Mouse (Mus musculus) neural tube, embryonic 14.5 days (tissue): ENCODE results near the gene Adcy10. TPM values are rescaled to one million over a fixed set of nuclear protein-coding genes. Genes with fewer than 3 reads are reported as not detected.

ENCODE experiments used
- ATAC-seq: fragments of 200-750 bp; cut with Nextera tagmentation; 2 replicates; pipeline ENCODE4 v1.8.0; 2017; ENCODE audit warnings: low read depth, mild to moderate bottlenecking, moderate TSS enrichment, moderate library complexity
- H3K27ac ChIP-seq: fragments of 300-500 bp; sonication (generic); 2 replicates; pipeline ENCODE4 v1.5.1; 2014; ENCODE audit warnings: low read depth, mild to moderate bottlenecking, control low read depth, low read length, moderate library complexity, mixed read lengths
- H3K27me3 ChIP-seq: fragments of 300-500 bp; sonication (generic); 2 replicates; pipeline ENCODE4 v1.6.1; 2014; ENCODE audit warnings: low read length; ENCODE audit not compliant: control insufficient read depth, insufficient read depth
- H3K36me3 ChIP-seq: fragments of 300-500 bp; sonication (generic); 2 replicates; pipeline ENCODE4 v1.6.1; 2014; ENCODE audit warnings: low read length, mixed read lengths; ENCODE audit not compliant: control insufficient read depth, insufficient read depth
- H3K4me1 ChIP-seq: fragments of 300-500 bp; sonication (generic); 2 replicates; pipeline ENCODE4 v1.6.1; 2014; ENCODE audit warnings: low read length; ENCODE audit not compliant: control insufficient read depth, insufficient read depth
- H3K4me2 ChIP-seq: fragments of 300-500 bp; sonication (generic); 2 replicates; pipeline ENCODE4 v1.6.1; 2014; ENCODE audit warnings: mild to moderate bottlenecking, low read depth, low read length, control low read depth
- H3K4me3 ChIP-seq: fragments of 300-500 bp; sonication (generic); 2 replicates; pipeline ENCODE4 v1.5.1; 2014; ENCODE audit warnings: low read depth, low read length, control low read depth, mixed read lengths
- H3K9ac ChIP-seq: fragments of 300-500 bp; sonication (generic); replicated peaks from 2 replicates; pipeline ENCODE4 v1.6.1; 2014; ENCODE audit warnings: low read depth, mild to moderate bottlenecking, control low read depth, low read length, mixed read lengths
- H3K9me3 ChIP-seq: fragments of 300-500 bp; sonication (generic); 2 replicates; pipeline ENCODE4 v1.6.1; 2016; ENCODE audit warnings: low read length; ENCODE audit not compliant: control insufficient read depth
- WGBS: fragments of 180-500 bp; shearing (Covaris S2); extraction: QIAGEN DNeasy Blood & Tissue Kit; methylation state at CpG from one replicate; pipeline ENCODE4 v1.1.7; 2014; 5-methylcytosine and 5-hydroxymethylcytosine counted together
- polyA plus RNA-seq: library from polyadenylated mRNA; unstranded; fragments of >200 nt; fragmentation: Nextera tagmentation; extraction: Ambion mirVana; gene quantifications from 2 replicates; pipeline ENCODE4 v1.2.1, GENCODE M21; 2014

Gene Adcy10
- polyA plus RNA-seq, 1 experiment from 2014 or later, result 0.28 TPM

DNA sequence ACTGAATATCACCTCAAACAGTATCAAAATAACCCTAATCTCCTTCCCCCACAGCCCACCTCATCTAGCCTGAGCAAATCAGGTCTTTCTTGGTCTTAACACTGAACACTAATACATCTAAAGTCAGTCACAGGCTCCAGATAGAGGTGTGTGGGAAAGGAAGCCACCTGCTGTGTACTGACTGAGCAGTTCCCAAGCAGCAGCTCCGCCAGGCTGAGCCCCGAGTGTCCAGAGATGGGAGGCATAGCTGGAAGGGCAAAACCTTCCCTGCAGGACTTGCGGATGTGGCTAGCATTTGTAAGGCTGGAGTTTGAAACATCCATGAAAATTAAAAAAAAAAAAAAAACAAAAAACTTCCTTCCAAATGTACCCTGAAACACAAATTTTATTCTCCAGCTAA, 120.1 kb downstream of the Adcy10 start:
- no peak overlapping the region for H3K27ac ChIP-seq
- no peak overlapping the region for H3K4me2 ChIP-seq
- peaks cover 19% of the 10 kb centered on the region for H3K36me3 ChIP-seq
- 86% methylated on average over 3 of the region's 3 CpGs for WGBS
- no peak overlapping the region for H3K9ac ChIP-seq
- H3K4me3 ChIP-seq, result no peak overlapping the region
- no peak for ATAC-seq
- no peaks in the 10 kb centered on the region for H3K27me3 ChIP-seq
- peaks cover 4% of the 10 kb centered on the region; the same call in 1 of the 2 replicates for H3K4me1 ChIP-seq
- H3K9me3 ChIP-seq, result no peaks in the 10 kb centered on the region

DNA sequence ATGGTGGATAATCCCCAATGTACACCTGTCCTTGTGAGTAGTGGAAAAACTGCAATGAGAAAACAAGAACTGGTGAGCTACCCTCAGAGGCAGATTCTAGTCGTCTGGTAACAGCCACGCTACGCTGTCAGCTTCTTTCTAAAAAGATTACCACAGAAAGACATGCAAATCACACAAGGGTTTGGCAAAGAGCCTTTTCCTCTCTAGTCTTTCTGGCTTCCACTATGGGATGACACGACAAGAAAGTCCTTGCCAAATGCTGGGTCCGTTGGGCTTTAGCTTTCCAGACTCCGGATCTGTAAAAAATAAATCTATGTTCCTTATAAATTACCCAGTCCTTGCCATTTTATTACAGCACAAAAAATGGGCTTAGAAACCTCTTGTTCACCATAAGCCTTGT, 120.8 kb downstream of the Adcy10 start:
- Histone ChIP-seq H3K9me3 (no peaks in the 10 kb centered on the region), H3K27me3 (no peaks in the 10 kb centered on the region), H3K4me2 (no peak overlapping the region), H3K4me1 (peaks cover 6% of the 10 kb centered on the region), H3K27ac (no peak overlapping the region), H3K9ac (no peak overlapping the region), H3K36me3 (peaks cover 19% of the 10 kb centered on the region), H3K4me3 (no peak overlapping the region)
- ATAC-seq, result no peak
- 87% methylated on average over 6 of the region's 6 CpGs for WGBS

DNA sequence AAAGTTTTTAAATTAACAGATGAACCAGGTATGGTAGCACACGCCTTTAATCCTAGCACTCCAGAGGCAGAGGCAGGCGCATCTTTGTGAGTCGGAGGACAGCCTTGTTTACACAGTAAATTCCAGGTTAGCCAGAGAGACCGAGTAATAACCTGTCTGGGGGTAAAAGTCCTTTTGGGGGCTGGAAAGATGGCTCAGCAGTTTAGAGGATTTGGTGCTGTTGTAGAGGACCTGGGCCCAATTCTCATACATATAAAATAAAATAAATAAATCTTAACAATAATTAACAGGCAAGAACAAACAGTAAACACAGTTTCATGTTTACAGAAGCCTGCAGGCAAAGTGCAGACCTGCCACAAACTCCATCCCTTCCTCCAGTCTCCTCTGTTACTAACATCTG, 123.9 kb downstream of the Adcy10 start:
- ATAC-seq, result no peak
- no peaks in the 10 kb centered on the region for H3K27me3 ChIP-seq
- peaks cover 10% of the 10 kb centered on the region for H3K36me3 ChIP-seq
- peaks cover 10% of the 10 kb centered on the region for H3K4me1 ChIP-seq
- H3K9ac ChIP-seq, result no peak overlapping the region
- WGBS, result 90% methylated on average over 4 of the region's 4 CpGs
- H3K4me3 ChIP-seq, result no peak overlapping the region
- H3K9me3 ChIP-seq, result no peaks in the 10 kb centered on the region
- H3K27ac ChIP-seq, result no peak overlapping the region
- H3K4me2 ChIP-seq, result no peak overlapping the region

DNA sequence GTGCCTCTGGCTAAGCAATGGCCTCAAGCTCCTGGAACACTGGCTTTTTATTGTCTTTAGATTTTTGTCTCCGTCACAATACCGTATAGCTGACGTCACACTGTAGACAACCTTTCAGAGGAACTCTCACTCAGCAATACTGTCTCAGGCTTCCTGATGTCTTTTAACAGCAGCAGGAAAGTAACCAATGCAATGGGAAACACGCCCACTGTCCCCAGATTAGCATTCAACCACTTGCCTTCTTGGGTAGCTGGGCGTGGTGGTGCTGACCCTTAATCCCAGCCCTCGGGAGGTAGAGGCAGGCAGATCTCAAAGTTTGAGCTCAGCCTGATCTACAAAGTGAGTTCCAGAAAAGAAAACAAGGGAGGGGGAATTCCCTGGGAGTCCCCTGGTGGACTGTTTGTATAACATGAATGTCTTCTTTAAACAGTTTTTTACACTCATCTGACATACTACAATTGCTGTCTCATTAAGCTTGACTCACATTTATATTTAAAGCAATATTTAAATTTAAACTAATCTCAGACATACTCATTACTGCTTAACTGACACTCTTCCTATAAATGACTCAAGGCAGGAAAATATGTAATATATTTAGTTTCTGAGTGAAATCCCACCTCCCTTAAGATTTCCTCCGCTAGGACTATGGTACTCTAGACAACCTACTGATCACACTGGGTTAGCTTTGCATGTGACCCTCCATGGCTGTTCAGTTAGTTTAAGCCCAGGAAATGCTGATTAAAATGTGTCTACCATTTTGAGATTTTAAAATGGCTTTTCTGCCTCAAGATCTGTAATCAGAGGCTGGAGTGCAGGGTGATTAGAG, 124.7 kb downstream of the Adcy10 start:
- no peak for ATAC-seq
- peaks cover 6% of the 10 kb centered on the region for H3K36me3 ChIP-seq
- H3K9me3 ChIP-seq, result no peaks in the 10 kb centered on the region
- H3K4me2 ChIP-seq, result no peak overlapping the region
- H3K27ac ChIP-seq, result peak overlapping the region; percentile 61; the same call in 1 of the 2 replicates
- no peak overlapping the region for H3K9ac ChIP-seq
- no peaks in the 10 kb centered on the region for H3K27me3 ChIP-seq
- peaks cover 10% of the 10 kb centered on the region for H3K4me1 ChIP-seq
- 52% methylated on average over 7 of the region's 7 CpGs for WGBS
- no peak overlapping the region for H3K4me3 ChIP-seq

DNA sequence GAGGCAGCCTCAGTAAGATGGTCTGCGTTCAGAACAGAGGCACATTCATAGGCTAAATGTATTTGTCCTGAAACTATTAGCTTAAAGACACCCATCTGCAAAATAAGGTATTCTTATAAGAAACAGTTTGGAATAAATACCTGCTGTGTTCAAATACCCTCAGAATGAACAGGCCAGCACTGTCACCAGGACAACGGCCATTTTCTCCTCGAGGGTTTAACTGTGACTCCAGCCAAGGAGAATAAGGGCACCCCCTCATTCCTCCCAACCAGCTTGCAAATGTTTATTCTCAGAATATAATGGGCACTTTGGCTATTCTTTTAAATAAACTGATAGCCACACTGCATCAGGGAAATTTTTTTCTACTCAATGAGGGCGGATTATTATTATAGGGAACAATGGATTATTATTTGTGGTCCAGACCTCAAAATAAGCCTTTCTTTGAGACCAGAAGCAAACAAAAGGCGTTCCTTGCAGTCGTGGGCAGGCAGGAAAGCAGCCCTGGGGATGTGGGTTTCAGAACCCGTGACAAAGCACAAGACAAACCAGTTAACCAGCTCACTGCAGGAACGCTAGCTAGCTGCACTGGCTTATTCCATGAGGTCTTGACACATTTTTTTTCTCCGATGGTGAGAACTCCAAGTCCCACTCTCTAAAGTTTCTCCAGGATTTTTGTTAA, 125.5 kb downstream of the Adcy10 start:
- Histone ChIP-seq H3K9me3 (no peaks in the 10 kb centered on the region), H3K27ac (peak overlapping the region; percentile 61; the same call in 1 of the 2 replicates), H3K36me3 (peaks cover 10% of the 10 kb centered on the region), H3K4me2 (no peak overlapping the region), H3K9ac (no peak overlapping the region), H3K27me3 (no peaks in the 10 kb centered on the region), H3K4me3 (no peak overlapping the region), H3K4me1 (peaks cover 10% of the 10 kb centered on the region)
- WGBS, result 37% methylated on average over 9 of the region's 9 CpGs
- ATAC-seq, result peak; percentile 54; the same call in 1 of the 2 replicates

DNA sequence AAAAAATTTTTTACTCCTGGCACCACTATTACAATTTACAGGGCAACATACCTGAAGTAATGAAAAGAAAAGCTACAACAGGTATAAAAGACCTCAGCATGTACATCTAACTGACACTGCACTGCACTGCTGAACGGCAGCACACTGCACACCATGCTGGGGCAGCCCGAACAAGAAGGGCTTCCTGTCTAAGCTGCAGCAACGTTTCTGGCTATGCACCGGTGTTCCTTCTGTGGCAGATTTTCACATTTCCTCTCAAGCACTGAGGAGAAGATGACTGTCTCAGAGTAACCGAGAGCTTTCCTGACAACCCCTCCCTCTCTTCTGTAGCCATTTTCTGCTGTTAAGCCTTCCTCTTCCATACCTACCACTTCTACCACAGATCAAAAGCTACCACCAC, 127.7 kb downstream of the Adcy10 start:
- no peaks in the 10 kb centered on the region for H3K27me3 ChIP-seq
- ATAC-seq, result no peak
- H3K27ac ChIP-seq, result no peak overlapping the region
- peaks cover 6% of the 10 kb centered on the region for H3K36me3 ChIP-seq
- H3K4me2 ChIP-seq, result no peak overlapping the region
- peaks cover 10% of the 10 kb centered on the region for H3K4me1 ChIP-seq
- no peak overlapping the region for H3K4me3 ChIP-seq
- no peaks in the 10 kb centered on the region for H3K9me3 ChIP-seq
- WGBS, result 86% methylated on average over 5 of the region's 5 CpGs
- H3K9ac ChIP-seq, result no peak overlapping the region

DNA sequence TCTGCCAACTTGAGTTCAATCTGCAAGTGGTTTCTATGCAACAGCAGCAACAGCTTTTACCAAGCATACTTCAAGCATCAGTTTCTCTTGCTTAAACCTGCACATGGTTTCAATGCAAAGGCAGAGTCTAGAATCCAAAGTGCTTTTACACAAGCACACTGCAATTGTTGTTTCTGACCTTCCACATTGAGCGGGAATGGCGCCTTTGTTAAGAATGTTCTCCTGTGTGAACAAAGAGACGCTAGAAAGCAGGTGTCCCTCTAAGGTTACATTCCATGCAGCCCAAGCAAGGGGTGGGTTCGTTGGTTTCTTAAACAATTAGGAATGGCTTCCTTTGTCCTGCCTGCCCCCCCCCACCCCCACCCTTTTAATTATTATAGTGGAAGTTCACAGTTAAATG, 128.9 kb downstream of the Adcy10 start:
- no peak overlapping the region for H3K4me3 ChIP-seq
- no peak overlapping the region for H3K9ac ChIP-seq
- WGBS, result 70% methylated on average over 4 of the region's 4 CpGs
- no peaks in the 10 kb centered on the region for H3K27me3 ChIP-seq
- H3K27ac ChIP-seq, result no peak overlapping the region
- H3K4me1 ChIP-seq, result peaks cover 10% of the 10 kb centered on the region
- no peaks in the 10 kb centered on the region for H3K9me3 ChIP-seq
- peaks cover 6% of the 10 kb centered on the region for H3K36me3 ChIP-seq
- ATAC-seq, result no peak
- H3K4me2 ChIP-seq, result no peak overlapping the region

DNA sequence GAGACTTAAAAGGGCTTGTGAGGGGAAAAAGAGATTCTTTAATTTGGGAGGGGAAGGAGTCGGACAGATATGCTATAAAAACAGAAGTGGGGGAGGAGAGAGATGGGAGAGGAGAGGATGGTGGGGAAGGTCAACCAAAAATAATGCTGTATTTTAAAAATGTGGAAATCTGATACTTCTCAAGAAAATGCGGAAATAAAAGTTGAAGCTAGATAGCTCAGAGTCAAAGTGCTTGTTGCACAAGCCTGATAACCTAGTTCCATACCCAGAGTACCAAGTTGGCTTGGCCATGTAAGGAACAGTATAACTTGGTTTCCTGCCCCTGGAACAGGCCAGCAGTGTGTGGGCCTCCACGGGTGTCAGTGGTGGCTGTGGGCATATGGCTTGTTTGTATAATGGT, 129.8 kb downstream of the Adcy10 start:
- H3K4me3 ChIP-seq, result no peak overlapping the region
- H3K4me2 ChIP-seq, result no peak overlapping the region
- peaks cover 6% of the 10 kb centered on the region for H3K36me3 ChIP-seq
- no peak overlapping the region for H3K9ac ChIP-seq
- peaks cover 8% of the 10 kb centered on the region for H3K4me1 ChIP-seq
- H3K9me3 ChIP-seq, result no peaks in the 10 kb centered on the region
- no peak for ATAC-seq
- no peak overlapping the region for H3K27ac ChIP-seq
- no peaks in the 10 kb centered on the region for H3K27me3 ChIP-seq
- WGBS, result 97% methylated on average over 3 of the region's 3 CpGs

DNA sequence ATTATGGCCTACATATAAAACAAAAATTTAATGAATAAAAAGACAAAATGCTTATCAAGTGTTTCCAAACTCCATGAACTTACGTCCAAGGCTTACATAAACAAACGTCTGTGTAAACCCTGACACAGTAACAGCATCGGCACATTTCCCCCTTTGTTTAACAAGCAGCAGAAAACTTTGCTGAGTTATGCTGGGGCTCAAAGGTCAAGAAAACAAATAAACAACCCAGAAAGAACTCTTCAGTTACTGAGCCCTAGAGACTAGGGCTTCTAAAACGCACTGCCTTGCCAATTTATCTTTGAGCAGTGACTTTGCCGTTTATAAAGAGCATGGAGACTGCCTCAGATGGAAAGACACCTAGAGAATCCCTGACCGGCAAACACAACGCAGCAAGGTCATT, 131.7 kb downstream of the Adcy10 start:
- ATAC-seq, result no peak
- H3K9ac ChIP-seq, result no peak overlapping the region
- H3K36me3 ChIP-seq, result peaks cover 6% of the 10 kb centered on the region
- H3K27ac ChIP-seq, result no peak overlapping the region
- no peak overlapping the region for H3K4me3 ChIP-seq
- no peaks in the 10 kb centered on the region for H3K27me3 ChIP-seq
- H3K4me2 ChIP-seq, result no peak overlapping the region
- no peaks in the 10 kb centered on the region; the same call in 1 of the 2 replicates for H3K4me1 ChIP-seq
- 38% methylated on average over 7 of the region's 7 CpGs for WGBS
- H3K9me3 ChIP-seq, result no peaks in the 10 kb centered on the region
